Mouse (Mus musculus): Measurements from ENCODE around the gene Foxl1. TPM values are rescaled to one million over a fixed set of nuclear protein-coding genes. Genes with fewer than 3 reads are reported as not detected.

Gene Foxl1
- under 1 TPM; 0.56 to 0.60 TPM for total RNA-seq (2021)

DNA sequence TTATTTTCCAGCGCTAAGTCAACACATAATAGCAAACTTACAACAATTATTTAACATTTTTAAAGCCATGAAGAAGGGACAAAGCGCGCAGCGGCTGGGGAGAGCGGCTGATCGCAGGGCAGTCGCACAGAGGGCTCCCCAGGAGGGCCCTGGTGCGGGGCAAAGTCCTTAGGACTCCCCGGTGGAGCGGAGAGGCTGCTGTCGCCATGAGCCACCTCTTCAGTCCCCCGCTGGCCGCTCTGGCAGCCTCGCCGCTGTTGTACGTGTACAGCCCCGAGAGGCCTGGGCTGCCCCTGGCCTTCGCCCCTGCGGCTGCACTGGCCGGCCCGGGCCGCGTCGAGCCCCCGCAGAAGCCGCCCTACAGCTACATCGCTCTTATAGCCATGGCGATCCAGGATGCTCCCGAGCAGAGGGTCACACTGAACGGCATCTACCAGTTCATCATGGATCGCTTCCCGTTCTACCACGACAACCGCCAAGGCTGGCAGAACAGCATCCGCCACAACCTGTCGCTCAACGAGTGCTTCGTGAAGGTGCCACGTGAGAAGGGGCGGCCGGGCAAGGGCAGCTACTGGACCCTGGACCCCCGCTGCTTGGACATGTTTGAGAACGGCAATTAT lies at the start of gene Foxl1:
Gene Foxl1, plus strand, starts transcription at position 185 of the 620 bp plus-strand sequence.
- no peak for DNase-seq

DNA sequence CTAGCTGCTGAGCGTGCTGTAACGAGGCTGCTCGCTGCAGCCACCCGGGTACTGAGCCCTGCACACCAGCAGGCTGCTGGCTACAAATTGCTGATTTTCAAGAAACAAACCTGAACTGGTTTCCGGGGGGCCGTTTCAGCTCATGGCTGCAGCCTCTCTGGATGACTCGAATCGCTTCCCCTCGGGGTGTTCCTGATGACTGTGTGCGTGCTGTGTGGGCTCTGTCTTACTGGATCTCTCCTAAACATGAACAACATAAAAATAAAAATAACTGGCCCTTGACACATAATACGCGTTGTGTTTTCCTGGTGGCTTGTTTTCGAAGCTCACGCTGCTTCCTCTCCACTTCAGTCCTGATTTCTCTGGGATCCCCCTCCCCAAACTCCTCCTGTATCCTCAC lies 49.0 kb upstream of the Foxl1 start:
- DNase-seq: no peak

DNA sequence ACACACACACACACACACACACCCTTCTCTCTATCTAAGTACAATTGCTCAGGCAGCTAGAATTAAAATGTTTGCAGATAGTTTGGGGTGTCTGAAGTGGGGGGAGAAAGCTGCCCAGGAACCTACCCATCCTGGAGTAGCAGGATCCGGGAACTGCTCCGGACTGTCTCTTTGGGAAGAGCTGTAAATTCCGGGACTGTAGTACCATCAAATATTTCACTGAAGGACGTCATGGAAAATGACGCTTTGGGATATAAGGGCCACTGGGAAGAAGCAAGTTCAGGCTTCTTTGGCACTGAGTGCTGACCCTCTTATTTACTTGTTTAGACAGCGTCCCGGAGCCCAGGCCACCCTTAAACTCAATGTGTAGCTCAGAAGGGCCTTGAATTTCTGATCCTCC lies 48.5 kb upstream of the Foxl1 start:
- DNase-seq: no peak

DNA sequence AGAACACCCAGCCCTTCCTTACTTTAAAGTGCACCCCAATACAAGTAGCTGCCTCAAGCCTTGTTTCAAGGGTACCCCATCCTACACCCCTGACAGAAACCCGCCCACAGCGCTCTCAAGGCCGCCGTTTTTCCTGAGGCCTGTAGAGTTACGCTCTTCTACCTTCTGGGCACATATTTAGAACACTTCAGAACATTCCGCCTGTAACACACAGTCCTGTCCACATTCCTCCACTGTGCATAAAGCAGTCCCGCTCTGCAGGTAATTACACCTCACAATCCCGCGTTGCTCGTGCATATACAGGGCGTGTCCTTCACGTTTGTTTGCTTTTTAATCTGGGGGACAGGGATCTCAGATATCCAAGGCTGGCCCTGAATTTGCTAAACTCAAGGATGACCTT lies 47.8 kb upstream of the Foxl1 start:
- DNase-seq: no peak

DNA sequence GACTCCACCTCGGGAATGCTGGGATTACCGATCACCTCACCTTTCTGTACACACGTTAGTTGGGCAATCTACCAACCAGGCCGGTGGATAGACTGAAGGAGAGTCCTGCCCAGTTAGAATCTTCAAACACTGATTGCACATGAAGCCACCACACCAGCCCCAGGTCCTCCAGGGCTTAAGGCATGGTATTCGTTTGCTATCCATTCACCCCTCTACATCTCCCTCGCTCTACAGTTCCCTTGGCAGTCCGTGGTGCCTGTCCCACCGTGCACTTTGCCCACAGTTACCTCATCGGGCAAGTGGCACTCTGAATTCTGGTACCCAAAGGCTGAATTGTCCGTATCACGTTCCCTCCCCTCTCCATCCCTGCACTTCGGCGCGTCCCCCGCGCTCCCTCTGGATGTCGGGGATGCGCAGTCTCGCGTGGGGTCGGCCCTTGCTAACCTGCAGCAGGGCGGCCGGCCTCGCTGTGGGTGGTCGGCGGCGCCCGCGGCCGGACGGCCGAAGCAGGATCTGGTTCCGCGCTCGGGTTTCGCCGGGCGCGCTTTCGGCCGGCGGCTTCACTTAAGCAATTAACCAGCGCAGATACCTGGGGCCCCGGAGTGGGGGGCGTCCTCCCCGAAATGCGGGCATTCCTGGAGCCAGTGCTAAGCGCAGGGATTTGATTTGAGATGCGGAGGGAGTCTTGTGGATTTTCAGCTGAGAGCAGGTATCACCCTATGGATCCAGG lies 47.2 kb upstream of the Foxl1 start:
- no peak for DNase-seq

DNA sequence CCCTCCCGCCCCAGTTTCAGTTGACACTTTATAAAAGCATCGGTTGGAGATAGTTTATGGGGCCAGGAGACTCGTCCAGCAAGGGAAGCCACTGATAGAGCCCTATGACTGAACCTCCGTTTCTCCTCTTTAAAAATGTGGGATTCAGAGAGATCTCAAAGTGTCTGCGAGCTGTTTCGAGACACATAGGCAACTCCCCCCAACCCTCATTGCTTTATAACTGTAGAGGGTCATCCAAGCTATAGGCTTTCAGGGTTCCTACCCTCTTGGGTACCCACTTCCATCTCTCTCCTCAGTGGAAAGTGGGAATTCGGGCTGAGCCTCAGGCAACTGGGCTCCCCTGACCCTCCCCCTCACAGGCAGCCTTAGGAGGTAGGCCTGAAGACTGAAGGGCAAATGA lies 46.3 kb upstream of the Foxl1 start:
- no peak for DNase-seq

DNA sequence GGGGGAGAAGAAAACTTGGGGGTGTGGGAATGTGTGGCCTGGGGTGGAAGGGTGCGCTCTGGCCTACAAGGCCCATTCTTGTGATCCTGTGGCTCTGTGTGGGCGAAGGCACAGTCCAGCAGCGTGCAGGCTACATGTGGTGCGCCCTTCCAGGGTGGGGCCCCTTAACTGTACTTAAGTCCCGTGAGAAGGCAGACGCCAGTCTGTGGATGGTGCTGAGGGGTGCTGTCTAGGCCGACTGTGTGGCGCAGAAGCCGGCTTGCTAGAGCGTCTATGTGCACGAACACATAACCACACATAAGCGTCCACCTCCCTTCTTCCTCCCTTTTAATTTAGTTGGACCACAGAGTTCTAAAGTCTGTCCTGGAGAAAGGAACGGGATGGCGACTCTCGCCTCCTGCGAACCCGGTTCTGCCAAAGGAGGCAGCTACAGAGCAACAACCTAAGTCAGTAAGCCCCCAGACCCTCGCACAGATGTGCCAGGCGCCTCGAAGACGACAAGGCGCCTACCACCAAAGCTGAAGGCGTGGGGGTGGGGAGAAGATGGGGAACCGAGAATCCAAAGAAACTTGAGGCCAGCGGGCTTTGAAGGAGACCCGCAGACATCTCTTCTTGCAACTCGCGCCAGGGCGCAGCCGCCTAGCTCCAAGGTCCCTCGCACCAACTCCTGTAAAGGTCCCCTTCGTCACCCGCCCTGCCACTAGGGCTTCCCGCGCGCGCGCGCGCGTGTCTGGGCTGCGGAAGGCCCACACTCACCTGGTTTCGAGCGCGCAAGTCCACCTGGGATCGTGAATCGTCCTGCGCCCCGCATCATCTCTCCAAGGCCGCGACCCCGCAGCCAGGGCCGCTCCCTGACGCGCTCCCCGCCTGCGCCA lies 45.3 kb upstream of the Foxl1 start:
- DNase-seq: no peak

DNA sequence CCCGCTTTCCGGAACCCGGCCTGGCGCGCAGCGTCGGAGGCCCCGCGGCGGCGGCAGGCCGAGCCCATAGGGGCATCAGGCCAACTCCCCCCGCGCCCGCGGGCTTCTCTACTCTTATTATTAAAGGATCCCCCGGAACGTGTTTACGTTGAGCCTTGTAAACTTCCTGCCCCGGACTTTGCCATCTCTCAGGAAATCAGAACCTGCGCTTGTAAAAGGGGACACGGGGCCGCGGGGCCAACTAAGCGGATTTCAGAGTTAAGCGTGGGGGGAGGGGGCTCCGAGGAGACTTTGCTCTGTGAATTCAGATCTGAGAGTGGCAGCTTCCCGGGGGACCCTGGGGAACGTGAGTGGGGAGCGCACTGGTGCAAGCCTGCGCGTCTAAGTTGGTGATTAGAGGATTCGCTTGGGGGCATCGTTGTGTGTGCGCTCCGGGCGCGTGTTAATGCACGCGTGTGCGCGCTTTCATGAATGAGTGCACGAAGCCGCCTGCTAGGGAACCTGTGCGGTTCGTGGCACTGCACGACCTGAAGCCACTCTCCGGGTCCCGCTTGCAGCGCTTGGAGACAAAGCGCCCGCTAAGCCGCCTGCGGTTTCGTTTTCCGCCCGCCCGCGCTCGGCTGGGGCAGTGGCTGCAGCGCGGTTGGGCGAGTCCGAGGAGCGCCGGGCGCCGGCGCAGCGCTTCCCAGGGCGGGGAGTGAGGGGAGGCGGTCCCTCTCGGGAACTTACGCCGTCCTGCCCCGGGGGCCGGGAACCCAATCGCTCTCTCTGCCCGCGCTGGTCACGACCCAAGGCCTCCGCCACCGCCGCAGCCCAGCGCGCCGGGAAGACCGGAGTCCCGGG lies 44.4 kb upstream of the Foxl1 start:
- peak; percentile 82 for DNase-seq

DNA sequence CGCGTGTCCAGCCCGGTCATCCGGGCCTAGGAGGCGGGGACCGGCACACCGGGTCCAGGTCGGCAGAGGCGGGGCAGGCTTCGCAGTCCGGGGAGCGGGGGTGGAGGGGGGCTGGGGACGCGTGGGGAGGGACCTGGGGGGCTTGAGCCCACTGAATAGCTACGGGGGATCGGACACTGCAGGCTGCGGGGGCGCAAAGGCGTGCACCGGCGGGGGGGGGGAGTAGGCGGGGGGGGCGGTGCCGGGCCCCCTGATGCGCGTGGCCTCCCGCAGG lies 43.9 kb upstream of the Foxl1 start:
- DNase-seq: no peak

DNA sequence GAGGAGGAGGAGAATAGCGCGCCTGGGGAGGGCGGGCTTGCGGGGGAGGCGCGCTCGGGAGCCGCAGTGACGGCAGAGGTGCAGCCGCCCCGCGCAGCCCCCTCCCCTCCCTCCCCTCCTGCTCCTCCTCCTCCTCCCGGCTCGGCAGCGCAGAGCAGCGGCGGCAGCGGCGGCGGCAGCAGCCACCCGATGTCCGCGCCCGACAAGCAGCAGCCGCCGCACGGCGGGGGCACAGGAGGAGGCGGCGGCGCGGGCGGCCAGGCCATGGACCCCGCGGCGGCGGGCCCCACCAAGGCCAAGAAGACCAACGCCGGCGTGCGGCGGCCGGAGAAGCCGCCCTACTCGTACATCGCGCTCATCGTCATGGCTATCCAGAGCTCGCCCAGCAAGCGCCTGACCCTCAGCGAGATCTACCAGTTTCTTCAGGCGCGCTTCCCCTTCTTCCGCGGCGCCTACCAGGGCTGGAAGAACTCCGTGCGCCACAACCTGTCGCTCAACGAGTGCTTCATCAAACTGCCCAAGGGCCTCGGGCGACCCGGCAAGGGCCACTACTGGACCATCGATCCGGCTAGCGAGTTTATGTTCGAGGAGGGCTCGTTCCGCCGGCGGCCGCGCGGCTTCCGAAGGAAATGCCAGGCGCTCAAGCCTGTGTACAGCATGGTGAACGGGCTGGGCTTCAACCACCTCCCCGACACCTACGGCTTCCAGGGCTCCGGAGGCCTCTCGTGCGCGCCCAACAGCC lies 43.4 kb upstream of the Foxl1 start, which contains the start of gene Foxf1:
Gene Foxf1, plus strand, starts transcription at position 177 of the 742 bp plus-strand sequence.
- DNase-seq: peak; percentile 26

DNA sequence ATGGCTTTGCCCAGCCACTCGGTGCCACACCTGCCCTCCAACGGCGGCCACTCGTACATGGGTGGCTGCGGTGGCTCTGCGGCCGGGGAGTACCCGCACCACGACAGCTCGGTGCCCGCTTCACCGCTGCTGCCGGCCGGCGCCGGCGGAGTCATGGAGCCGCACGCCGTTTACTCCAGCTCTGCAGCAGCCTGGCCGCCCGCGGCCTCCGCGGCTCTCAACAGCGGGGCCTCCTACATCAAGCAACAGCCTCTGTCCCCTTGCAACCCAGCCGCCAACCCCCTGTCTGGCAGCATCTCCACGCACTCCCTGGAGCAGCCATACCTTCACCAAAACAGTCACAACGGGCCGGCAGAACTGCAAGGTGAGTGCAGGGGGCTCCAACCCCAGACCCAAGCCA lies 42.7 kb upstream of the Foxl1 start:
- no peak for DNase-seq

DNA sequence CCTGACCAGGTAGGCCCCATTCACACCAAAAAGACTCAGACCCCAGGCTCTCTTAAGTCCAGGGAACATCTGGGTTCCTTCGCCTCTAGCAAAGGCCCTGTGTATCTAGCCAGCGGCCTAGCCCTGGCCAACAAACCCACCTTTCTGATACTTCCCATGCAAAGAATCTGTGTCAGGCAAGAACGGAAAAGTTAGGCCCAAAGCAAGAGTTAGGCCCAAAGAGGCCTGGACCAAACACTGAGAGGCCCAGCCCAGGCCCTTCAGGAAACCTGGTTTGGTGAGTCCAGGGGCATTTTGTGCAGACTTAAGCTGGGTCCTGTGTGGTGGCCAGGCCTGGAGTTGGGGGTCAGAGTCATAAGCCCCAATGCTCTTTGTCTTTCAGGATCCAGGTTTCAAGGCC lies 42.2 kb upstream of the Foxl1 start:
- no peak for DNase-seq

DNA sequence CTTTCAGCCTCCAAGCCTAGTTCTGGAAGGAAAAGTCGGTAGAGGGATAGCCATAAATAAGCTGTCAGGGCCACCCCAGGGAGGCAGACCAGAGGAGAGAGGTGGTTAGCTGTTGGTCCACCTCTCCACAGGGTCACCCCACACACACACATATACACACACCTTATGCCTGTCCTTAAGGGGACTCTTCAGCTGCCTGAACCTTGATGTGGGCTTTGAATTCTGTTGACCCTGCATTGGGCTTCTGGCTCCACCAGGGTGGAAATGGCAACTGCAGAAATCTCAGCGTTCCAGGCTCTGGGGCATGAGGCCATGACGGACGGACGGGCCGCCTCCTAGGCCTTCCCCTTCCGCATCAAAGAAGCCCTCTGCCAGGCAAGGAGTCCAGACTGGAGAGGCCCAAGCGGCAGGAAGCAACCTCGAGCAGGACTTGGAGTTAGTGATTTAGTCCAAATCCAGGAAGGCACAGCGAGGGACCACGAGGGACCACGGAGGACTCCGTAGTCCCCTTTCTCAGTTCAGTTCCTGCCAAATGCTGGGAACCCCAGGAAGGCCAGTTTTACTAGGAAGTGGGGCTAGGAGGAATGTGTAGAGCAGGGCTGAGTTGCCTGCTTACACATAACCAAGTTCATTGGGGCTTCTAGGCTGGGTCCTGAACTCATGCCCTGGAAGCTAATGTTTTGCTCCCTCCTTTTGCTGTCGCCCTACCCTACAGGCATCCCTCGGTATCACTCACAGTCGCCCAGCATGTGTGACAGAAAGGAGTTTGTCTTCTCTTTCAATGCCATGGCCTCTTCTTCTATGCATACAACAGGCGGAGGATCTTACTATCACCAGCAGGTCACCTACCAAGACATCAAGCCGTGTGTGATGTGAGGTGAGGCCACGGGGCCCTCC lies 41.5 kb upstream of the Foxl1 start:
- no peak for DNase-seq

DNA sequence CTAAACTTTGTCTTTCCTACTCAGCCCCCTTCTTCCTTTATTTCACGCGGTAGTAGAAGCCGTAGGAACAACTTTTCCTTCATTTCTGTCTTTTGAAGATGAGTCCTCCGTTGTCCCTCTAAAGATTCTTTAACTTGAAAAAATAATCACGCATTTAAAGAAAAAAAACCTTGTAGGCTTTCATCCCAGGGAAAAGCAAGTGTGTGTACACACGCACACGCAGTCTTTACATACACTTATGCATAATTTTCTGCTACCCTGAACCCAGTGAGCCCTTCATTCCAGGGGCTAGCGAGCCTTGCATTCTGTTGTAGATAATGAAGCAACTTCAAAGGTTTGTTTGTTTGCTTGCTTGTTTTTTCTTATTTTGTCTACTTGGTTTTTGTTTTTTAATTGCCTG lies 39.5 kb upstream of the Foxl1 start:
- no peak for DNase-seq

DNA sequence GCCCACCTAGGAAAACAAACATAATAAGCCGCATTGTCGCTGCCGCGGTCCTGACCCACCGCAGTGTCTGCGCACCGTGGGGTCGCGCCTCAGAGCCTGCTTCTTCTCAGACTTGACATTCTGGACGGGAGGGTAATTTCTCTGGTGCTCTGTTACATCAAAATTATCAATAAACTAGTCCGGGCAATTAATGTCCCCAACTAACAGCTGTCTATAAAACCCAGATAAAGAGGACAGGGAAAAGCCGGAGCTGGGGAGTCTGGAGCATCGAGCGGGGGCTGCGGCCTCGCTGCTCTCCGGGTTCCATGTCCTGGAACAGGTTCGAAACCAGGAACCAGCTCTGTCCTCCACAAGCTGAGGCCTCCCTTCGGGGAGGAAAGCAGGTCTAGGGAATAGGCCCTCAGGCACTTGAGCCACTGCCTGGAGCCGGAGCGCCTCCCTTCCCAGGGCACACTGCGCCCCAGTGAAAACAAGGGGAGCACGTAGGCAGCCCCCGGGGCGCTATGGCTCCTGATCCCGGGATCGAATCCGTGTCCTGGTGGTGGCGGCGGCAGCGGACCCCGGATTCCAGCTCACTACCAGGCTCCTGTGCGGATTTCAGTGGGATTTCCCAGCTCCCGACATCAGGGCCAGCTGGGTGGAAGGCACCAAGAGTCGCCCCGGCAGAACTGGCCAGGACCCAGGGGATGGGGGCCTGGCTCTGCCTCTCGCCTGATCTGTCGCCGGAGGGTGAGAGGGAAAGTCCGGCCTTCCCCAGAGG lies 38.7 kb upstream of the Foxl1 start:
- no peak for DNase-seq

DNA sequence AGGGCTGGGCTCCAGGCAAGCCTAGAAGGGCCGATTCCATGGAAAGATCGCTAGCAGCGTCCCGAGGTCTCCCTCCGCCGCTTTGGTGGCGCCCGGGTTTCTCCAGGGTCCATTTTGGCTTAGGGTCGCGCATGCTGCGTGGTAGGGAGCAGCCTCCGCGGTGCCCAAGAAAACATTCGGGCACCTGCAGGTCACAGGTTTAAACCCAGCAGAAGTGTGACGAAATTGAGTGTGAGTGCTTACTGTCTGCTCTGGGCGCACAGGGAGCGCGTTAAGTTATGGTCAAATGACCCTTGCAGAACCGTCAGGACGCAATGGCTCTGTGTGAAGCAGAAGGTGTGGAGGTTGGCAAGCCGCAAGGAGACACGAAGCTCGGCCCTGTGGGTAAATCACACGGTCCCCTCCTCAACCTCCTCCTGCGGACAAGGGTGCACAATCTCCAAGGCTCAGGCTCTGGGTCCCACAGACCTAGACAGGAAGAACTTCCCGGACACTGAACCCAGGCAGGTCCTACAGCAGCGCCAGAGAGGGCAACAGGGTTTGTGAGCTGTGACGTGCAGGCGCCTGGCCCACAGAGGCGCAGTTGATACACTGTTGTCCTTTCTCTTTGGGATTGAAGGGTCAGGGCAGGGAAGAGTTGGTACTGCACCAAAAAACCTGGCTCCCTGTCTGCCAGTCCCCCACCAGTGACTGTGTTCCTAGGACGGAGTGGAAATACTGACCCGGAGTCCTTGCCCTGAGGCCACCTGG lies 37.9 kb upstream of the Foxl1 start:
- no peak for DNase-seq

DNA sequence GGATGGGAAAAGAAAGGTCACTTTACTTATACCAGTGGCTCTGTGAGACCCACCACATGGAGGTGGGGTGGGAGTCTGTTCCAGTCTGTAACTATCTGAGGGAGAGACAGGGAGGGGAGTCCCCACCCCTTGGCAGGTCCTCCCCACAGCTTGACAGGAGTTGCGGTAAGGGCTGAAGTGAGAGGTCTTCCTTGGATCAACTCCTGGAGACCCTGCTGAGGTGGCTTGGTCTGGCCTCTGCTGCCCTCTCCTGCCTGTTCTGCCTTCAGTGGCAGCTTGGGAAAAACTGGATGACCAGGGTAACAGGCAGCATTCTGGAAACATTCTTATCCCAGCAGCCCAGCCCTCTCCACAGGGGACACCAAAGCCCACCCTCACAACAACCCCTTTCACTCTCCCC lies 37.0 kb upstream of the Foxl1 start:
- no peak for DNase-seq

DNA sequence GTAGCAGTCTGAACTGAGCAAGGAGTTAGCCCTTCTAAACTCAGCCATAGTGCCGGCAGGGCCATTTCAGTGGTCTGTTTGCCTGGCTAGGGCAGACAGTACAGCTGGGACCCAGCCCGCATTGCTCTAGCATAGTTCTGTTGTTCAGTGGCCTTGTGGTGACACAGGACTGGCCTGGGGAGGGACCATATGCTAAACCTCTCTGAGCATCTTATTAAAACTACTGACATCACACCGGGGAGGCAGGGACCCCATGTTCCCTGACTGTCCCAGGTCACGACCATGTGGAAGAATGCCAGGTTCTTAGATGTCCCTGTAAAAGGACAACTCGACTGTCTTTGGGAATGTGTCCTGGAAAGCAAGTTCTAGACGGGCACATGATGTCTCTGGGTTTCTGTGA lies 35.6 kb upstream of the Foxl1 start:
- DNase-seq: no peak

DNA sequence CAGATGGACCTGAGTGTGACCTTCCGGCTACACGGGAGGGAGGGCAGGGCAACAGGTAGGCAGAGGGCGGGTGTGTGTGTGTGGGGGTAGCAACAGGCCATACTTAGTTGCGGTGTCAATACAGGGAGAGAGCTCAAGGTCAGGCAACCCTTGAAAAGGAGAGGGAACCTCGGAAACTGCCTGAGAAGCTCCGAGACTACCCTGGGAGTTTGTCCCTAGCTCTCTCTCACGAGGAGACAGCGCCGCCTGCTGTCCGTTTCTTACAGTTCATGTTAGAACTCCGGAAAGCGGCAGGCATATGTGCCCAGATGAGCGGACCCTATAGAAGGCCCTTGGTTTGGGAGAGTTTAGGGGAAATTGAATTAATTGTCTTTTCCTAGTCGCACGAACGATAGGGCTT lies 35.1 kb upstream of the Foxl1 start:
- DNase-seq: peak; percentile 94
